Mouse (Mus musculus) heart, embryonic 11.5 days (tissue): ENCODE measurements around the gene Mymx. TPM values are rescaled to one million over a fixed set of nuclear protein-coding genes. Genes with fewer than 3 reads are reported as not detected.
A peak's percentile ranks its signal among the peaks of the same experiment; 100 is the strongest.

Experiments
- ATAC-seq: fragments of 200-750 bp; cut with Nextera tagmentation; replicated peaks from 2 replicates; pipeline ENCODE4 v1.8.0; 2017; ENCODE audit warnings: moderate library complexity; ENCODE audit not compliant: insufficient number of reproducible peaks, low FRiP score, low TSS enrichment
- H3K27ac ChIP-seq: fragments of 300-500 bp; sonication (generic); 2 replicates; pipeline ENCODE4 v1.5.1; 2014; ENCODE audit warnings: mild to moderate bottlenecking, low read depth, low read length
- H3K27me3 ChIP-seq: fragments of 300-500 bp; sonication (generic); 2 replicates; pipeline ENCODE4 v1.6.1; 2014; ENCODE audit warnings: mild to moderate bottlenecking, low read length, mixed read lengths; ENCODE audit not compliant: control insufficient read depth, insufficient read depth
- H3K36me3 ChIP-seq: fragments of 300-500 bp; sonication (generic); 2 replicates; pipeline ENCODE4 v1.6.1; 2014; ENCODE audit warnings: mild to moderate bottlenecking, low read length, moderate library complexity, mixed read lengths; ENCODE audit not compliant: control insufficient read depth, insufficient read depth
- H3K4me1 ChIP-seq: fragments of 300-500 bp; sonication (generic); 2 replicates; pipeline ENCODE4 v1.6.1; 2014; ENCODE audit warnings: low read length; ENCODE audit not compliant: control insufficient read depth, insufficient read depth
- H3K4me2 ChIP-seq: fragments of 300-500 bp; sonication (generic); 2 replicates; pipeline ENCODE4 v1.6.1; 2014; ENCODE audit warnings: mild to moderate bottlenecking, moderate library complexity
- H3K4me3 ChIP-seq: fragments of 300-500 bp; sonication (generic); 2 replicates; pipeline ENCODE4 v1.5.1; 2014; ENCODE audit warnings: low read depth, low read length
- H3K9ac ChIP-seq: fragments of 300-500 bp; sonication (generic); 2 replicates; pipeline ENCODE4 v1.6.1; 2014; ENCODE audit warnings: mild to moderate bottlenecking, low read depth, low read length, moderate library complexity
- H3K9me3 ChIP-seq: fragments of 300-500 bp; sonication (generic); replicated peaks from 2 replicates; pipeline ENCODE4 v1.6.1; 2016; ENCODE audit warnings: low read length; ENCODE audit not compliant: control insufficient read depth
- WGBS: fragments of 180-500 bp; shearing (Covaris S2); extraction: QIAGEN DNeasy Blood & Tissue Kit; methylation state at CpG from one replicate; pipeline ENCODE4 v1.1.7; 2014; ENCODE audit not compliant: insufficient replicate concordance; 5-methylcytosine and 5-hydroxymethylcytosine counted together
- polyA plus RNA-seq: library from polyadenylated mRNA; unstranded; fragments of >200 nt; fragmentation: Nextera tagmentation; extraction: Ambion mirVana; gene quantifications from 2 replicates; pipeline ENCODE4 v1.2.1, GENCODE M21; 2014

Mymx gene
- polyA plus RNA-seq, 1 experiment from 2014 or later = not detected

- Histone ChIP-seq H3K36me3 (peaks cover 27% of the 10 kb centered on the region), H3K4me3 (peak overlapping the region; percentile 100), H3K4me2 (peak overlapping the region; percentile 95), H3K27me3 (no peaks in the 10 kb centered on the region), H3K9ac (peak overlapping the region; percentile 100), H3K9me3 (no peaks in the 10 kb centered on the region), H3K4me1 (peaks cover 23% of the 10 kb centered on the region), H3K27ac (peak overlapping the region; percentile 99)
- under 1% methylated on average over 18 of the region's 18 CpGs for WGBS
- ATAC-seq = peak; percentile 77
These were observed 28.1 kb downstream of the Mymx start for GRCm38 (mm10) chr17:45573780-45574123.

- H3K9me3 ChIP-seq = no peaks in the 10 kb centered on the region
- H3K4me3 ChIP-seq = peak within 1 kb of the TSS; percentile 100
- peak within 1 kb of the TSS; percentile 99 for H3K27ac ChIP-seq
- WGBS = under 1% methylated on average over 41 of the region's 41 CpGs
- peaks cover 21% of the 10 kb centered on the region for H3K4me1 ChIP-seq
- peaks cover 33% of the 10 kb centered on the region for H3K36me3 ChIP-seq
- peak within 1 kb of the TSS; percentile 100 for H3K9ac ChIP-seq
- no peaks in the 10 kb centered on the region for H3K27me3 ChIP-seq
- peak; percentile 86 for ATAC-seq
- peak within 1 kb of the TSS; percentile 95 for H3K4me2 ChIP-seq
These were observed 28.7 kb downstream of the Mymx start, which contains the start of gene Hsp90ab1 for GRCm38 (mm10) chr17:45573087-45573779. Hsp90ab1 (minus strand) TSS chr17:45573271.

DNA sequence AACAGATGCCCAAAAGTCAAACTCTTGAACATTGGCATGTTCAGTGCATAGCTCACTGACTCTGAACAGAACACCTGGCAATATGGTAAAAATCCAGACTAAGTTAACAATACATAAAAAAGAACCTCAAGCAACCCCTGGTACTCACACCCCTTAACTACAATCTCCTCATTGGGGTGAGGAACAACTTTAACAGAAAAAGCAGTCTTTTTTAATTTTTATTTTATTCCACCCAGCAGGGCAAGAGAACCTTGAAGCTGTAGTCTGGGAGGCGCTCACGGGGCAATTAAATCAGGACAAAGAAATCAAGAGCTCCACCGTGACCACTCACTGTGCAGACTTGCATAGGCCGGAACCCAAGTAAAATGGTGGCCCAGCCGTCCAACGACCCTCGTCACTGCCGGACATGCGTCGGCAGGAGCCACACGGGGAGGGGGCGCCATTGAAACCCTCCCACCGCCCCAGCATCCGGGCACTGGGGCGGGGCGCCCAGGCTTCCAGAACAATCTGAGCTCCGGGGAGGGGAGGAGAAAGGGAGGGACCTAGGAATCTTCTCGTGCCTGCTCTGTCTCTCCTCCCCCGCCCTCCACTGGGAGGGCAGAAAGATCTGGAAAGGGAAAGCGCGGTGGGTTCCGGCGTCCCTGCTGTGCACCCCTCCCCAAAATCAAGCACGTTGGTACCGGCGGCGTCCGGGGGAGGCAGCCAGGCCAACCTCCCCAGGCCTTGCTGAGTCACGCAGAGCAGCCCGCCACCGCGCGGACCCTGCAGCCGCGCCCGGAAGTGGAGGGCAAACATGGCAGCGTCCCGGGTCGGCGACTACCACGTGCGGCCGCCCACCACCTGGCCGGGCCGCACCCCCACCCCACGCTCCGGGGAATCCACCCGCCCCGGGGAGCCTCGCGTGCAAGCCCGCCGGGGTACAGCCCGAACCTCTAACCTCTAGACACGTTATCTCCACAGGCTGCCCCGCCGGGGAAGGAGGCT lies 29.5 kb downstream of the Mymx start:
- ATAC-seq = peak; percentile 60
- Histone ChIP-seq H3K4me3 (peak overlapping the region; percentile 100), H3K27me3 (no peaks in the 10 kb centered on the region), H3K27ac (peak overlapping the region; percentile 99), H3K36me3 (peaks cover 38% of the 10 kb centered on the region), H3K4me1 (peaks cover 20% of the 10 kb centered on the region), H3K9ac (peak overlapping the region; percentile 100), H3K4me2 (peak overlapping the region; percentile 95), H3K9me3 (no peaks in the 10 kb centered on the region)
- WGBS = under 1% methylated on average over 57 of the region's 57 CpGs

DNA sequence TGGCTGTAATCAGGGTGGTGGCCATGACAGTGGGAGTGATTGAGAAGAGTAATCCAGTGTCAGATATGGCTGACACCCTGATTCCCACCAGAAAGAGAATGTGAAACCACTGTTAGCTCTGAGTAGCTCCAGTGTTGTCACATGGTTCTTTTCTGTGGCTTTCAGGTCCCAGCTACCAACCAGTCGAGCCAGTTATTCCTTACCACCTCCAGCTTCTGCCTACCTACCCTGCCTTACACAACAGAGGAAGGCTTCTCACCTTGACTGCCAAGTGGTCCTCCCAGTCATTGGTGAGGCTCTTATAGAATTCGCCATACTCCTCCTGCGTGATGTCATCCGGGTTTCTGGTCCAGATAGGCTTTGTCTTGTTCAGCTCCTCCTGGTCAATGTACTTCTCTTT lies 31.9 kb downstream of the Mymx start:
- H3K4me2 ChIP-seq = no peak overlapping the region
- H3K36me3 ChIP-seq = peaks cover 44% of the 10 kb centered on the region
- ATAC-seq = no peak
- no peak overlapping the region for H3K4me3 ChIP-seq
- H3K4me1 ChIP-seq = peaks cover 22% of the 10 kb centered on the region
- WGBS = 80% methylated on average over 4 of the region's 4 CpGs
- H3K9ac ChIP-seq = no peak overlapping the region
- no peak overlapping the region for H3K27ac ChIP-seq
- H3K27me3 ChIP-seq = no peaks in the 10 kb centered on the region
- no peaks in the 10 kb centered on the region for H3K9me3 ChIP-seq

DNA sequence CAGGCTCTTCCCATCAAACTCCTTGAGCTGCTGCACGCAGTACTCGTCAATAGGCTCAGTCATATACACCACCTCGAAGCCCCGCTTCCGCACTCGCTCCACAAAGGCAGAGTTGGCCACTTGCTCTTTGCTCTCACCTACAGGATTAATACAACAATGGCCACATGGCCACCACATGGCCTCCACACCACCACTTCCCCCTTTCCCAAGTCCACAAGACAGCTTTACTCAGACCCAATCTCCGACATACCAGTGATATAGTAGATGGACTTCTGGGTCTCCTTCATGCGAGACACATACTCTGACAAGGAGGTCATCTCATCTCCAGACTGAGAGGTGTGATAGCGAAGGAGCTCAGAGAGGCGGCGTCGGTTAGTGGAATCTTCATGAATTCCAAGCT lies 32.9 kb downstream of the Mymx start:
- peaks cover 44% of the 10 kb centered on the region for H3K36me3 ChIP-seq
- peaks cover 23% of the 10 kb centered on the region for H3K4me1 ChIP-seq
- H3K27me3 ChIP-seq = no peaks in the 10 kb centered on the region
- no peak overlapping the region for H3K4me3 ChIP-seq
- H3K27ac ChIP-seq = no peak overlapping the region
- ATAC-seq = no peak
- no peak overlapping the region for H3K9ac ChIP-seq
- no peak overlapping the region for H3K4me2 ChIP-seq
- WGBS = 85% methylated on average over 12 of the region's 12 CpGs
- H3K9me3 ChIP-seq = no peaks in the 10 kb centered on the region

DNA sequence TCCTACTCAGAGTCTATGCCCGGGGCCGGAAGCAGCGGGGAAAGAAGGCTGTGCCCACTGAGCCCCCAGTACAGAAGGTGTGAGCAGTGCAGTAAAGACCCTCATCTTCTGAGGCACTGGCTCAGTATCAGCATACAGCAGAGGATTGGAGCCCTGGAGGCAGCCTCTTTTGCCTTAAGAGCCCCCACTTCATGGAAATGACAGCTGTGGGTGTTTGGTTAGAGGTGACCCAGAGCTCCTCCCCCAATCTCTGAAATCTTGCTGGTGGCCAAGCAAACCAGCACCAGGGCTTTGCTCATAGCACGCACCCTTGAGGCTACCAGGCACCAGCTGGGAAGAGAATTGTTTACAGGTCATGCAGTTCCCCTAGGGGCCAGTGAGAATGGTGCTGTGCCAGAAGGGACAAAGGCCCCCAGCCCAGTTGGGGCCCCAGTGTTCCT lies 34.7 kb downstream of the Mymx start:
- no peak overlapping the region for H3K27ac ChIP-seq
- 27% methylated on average over 4 of the region's 4 CpGs for WGBS
- H3K9ac ChIP-seq = no peak overlapping the region
- ATAC-seq = 0 out of 2 replicates have a peak, but pooled peaks have one; percentile 9
- H3K4me2 ChIP-seq = no peak overlapping the region
- no peaks in the 10 kb centered on the region for H3K9me3 ChIP-seq
- H3K36me3 ChIP-seq = peaks cover 44% of the 10 kb centered on the region
- H3K4me3 ChIP-seq = no peak overlapping the region
- no peaks in the 10 kb centered on the region for H3K27me3 ChIP-seq
- H3K4me1 ChIP-seq = peaks cover 23% of the 10 kb centered on the region

DNA sequence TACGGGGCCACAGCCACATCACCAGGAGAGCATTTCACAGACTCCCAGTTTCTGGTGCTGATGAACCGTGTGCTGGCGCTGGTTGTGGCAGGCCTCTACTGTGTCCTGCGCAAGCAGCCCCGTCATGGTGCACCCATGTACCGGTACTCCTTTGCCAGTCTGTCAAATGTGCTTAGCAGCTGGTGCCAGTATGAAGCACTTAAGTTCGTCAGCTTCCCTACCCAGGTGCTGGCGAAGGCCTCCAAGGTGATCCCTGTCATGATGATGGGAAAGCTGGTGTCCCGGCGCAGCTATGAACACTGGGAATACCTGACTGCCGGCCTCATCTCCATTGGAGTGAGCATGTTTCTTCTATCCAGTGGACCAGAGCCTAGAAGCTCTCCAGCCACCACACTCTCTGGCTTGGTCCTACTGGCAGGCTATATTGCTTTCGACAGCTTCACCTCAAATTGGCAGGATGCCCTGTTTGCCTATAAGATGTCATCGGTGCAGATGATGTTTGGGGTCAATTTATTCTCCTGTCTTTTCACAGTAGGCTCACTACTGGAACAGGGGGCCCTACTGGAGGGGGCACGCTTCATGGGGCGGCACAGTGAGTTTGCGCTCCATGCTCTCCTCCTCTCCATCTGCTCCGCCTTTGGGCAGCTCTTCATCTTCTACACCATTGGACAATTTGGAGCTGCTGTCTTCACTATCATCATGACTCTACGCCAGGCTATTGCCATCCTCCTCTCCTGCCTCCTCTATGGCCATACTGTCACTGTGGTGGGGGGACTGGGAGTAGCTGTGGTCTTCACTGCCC lies 35.3 kb downstream of the Mymx start:
- Histone ChIP-seq H3K4me3 (no peak overlapping the region), H3K36me3 (peaks cover 44% of the 10 kb centered on the region)
- WGBS = 72% methylated on average over 18 of the region's 18 CpGs

DNA sequence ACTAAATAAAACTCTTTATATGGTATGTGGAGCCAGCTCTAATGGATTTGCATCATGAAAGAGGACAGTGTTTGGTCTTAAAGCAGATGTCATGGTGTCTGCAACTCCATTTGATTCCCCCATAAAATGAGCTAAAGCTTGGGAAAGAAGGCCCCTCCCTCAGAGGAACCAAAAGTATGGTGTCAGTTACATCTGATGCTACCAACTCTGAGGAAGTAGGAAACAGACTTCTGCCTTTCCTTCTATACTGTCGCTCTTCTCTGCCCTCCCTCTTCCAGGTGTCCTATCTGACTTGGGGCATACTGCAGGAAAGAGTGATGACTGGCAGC lies 35.9 kb downstream of the Mymx start:
- Histone ChIP-seq H3K36me3 (peaks cover 39% of the 10 kb centered on the region), H3K4me2 (no peak overlapping the region), H3K9me3 (no peaks in the 10 kb centered on the region), H3K9ac (no peak overlapping the region), H3K4me1 (peaks cover 16% of the 10 kb centered on the region), H3K27ac (no peak overlapping the region), H3K27me3 (no peaks in the 10 kb centered on the region), H3K4me3 (no peak overlapping the region)
- ATAC-seq = no peak
- WGBS = 65% methylated on average over 1 of the region's 1 CpGs

More for the DNA sequence above, 35.3 kb downstream of the Mymx start:
- Histone ChIP-seq H3K4me1 (peaks cover 21% of the 10 kb centered on the region), H3K9ac (no peak overlapping the region), H3K4me2 (no peak overlapping the region), H3K9me3 (no peaks in the 10 kb centered on the region), H3K27me3 (no peaks in the 10 kb centered on the region), H3K27ac (no peak overlapping the region)
- ATAC-seq = no peak
